Comparison of ENCODE assay signal across 25 mouse cellular contexts in the genomic region with DNA sequence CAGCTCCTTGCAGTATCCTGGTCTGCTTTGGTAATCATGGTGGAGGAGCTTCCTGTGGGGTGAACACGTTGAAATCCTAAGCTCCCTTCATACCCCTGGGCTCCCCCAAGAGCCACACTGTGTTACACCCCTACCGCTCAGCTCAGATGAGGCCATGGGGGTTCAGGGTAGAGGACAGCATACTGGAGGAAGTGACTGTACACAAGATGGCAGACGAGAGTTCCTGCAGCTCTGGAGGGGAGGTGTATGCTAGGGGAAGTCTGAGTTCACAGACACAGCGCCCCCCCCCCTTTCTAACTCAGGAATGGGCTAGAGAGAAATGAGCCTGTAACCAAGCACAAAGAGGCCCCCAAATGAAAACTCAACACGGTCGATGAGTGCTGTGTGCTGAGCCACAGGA.
DNase-seq lines count a peak whose midpoint lies in the region; ATAC-seq and TF ChIP-seq lines count a peak whose summit lies in the region.
"Had no signal": no experiment of that assay in that cellular context is flagged by ENCODE, and none has a peak within 500 bp of the region (broad histone marks: within the 10 kb centered on the region; RNA-seq: fewer than 3 reads in every experiment).

No protein-coding gene starts in this region.

- H3K27me3 ChIP-seq in spleen, adult 2 months (ENCODE audit: control insufficient read depth, insufficient read depth, low read length): no peaks in the 10 kb centered on the region
- H3K27me3 ChIP-seq in stomach, postnatal 0 days (ENCODE audit: control insufficient read depth, insufficient read depth, low read length): no peaks in the 10 kb centered on the region
- peaks cover 22% of the 10 kb centered on the region; the same call in 1 of the 2 replicates for H3K27me3 ChIP-seq in heart, embryonic 10.5 days (ENCODE audit: insufficient read depth, poor library complexity, severe bottlenecking)
- H3K27me3 ChIP-seq: heart, embryonic 15.5 days; hindbrain, embryonic 13.5 days; lung, embryonic 15.5 days; midbrain, embryonic 15.5 days had no signal

- H3K9ac ChIP-seq in stomach, postnatal 0 days (ENCODE audit: low read length): no peak overlapping the region
- H3K9ac ChIP-seq: forebrain, postnatal 0 days; heart, embryonic 15.5 days; hindbrain, embryonic 13.5 days; limb, embryonic 13.5 days; liver, embryonic 14.5 days; lung, embryonic 15.5 days; midbrain, embryonic 15.5 days had no signal

- H3K4me2 ChIP-seq in stomach, postnatal 0 days (replicated peaks; ENCODE audit: low read depth): no peak overlapping the region
- H3K4me2 ChIP-seq: heart, embryonic 15.5 days; hindbrain, embryonic 13.5 days; limb, embryonic 13.5 days; lung, embryonic 15.5 days; midbrain, embryonic 15.5 days had no signal

- no peak overlapping the region for H3K27ac ChIP-seq in spleen, adult 2 months (ENCODE audit: insufficient read depth, low read length)
- no peak overlapping the region for H3K27ac ChIP-seq in stomach, postnatal 0 days (replicated peaks)
- H3K27ac ChIP-seq in heart, embryonic 10.5 days: no peak overlapping the region
- H3K27ac ChIP-seq: heart, adult 2 months; heart, embryonic 15.5 days; hindbrain, embryonic 13.5 days; limb, embryonic 13.5 days; liver, embryonic 14.5 days; lung, embryonic 15.5 days; midbrain, embryonic 15.5 days had no signal

- peaks cover 10% of the 10 kb centered on the region; the same call in 1 of the 2 replicates for H3K4me1 ChIP-seq in spleen, adult 2 months (ENCODE audit: control insufficient read depth, insufficient read depth, insufficient read length)
- no peaks in the 10 kb centered on the region for H3K4me1 ChIP-seq in stomach, postnatal 0 days (replicated peaks; ENCODE audit: control insufficient read depth, insufficient read depth)
- peaks cover 14% of the 10 kb centered on the region; the same call in 1 of the 2 replicates for H3K4me1 ChIP-seq in heart, embryonic 10.5 days
- H3K4me1 ChIP-seq: hindbrain, embryonic 13.5 days; lung, embryonic 15.5 days; midbrain, embryonic 15.5 days had no signal

- no peak for TF ChIP-seq POLR2A in spleen, adult 2 months (IDR thresholded peaks at IDR 0.05; ENCODE audit: low read depth, low read length)

- peak; percentile 16 for ATAC-seq in activated CD4-positive, CD25-positive, alpha-beta regulatory T cell, adult 4 months
- ATAC-seq in stomach, postnatal 0 days (ENCODE audit: low FRiP score, low TSS enrichment): no peak
- ATAC-seq: forebrain, postnatal 0 days; inflammation-experienced regulatory T-cells, adult 6 months; midbrain, embryonic 15.5 days had no signal

- DNase-seq in spleen, adult 2 months (ENCODE audit: low read depth in 1 of 2, low spot score in 2 of 2): no peak
- DNase-seq in spleen, postnatal 14 days (ENCODE audit: low spot score in 2 of 2): no peak
- DNase-seq in stomach, postnatal 0 days (ENCODE audit: low spot score): no peak
- no peak for DNase-seq in adrenal gland, postnatal 10 days
- no peak for DNase-seq in adrenal gland, postnatal 36 days
- no peak for DNase-seq in heart, embryonic 10.5 days (ENCODE audit: low spot score)
- DNase-seq: B cell, adult 2 months; cerebellum, adult 8-10 months; forebrain, postnatal 0 days; gastrocnemius, postnatal 25 days; heart, adult 2 months; heart, postnatal 36 days; kidney, adult 18-20 months; kidney, postnatal 4 days; layer of hippocampus, adult 9-11 months; lung, postnatal 4 days had no signal

- no peak for TF ChIP-seq EP300 in stomach, postnatal 0 days (optimal IDR thresholded peaks at IDR 0.05)

- H3K36me3 ChIP-seq in spleen, adult 2 months (ENCODE audit: control insufficient read depth, insufficient read depth, low read length): no peaks in the 10 kb centered on the region
- H3K36me3 ChIP-seq in stomach, postnatal 0 days (ENCODE audit: control insufficient read depth, insufficient read depth, low read length): no peaks in the 10 kb centered on the region
- H3K36me3 ChIP-seq in heart, embryonic 10.5 days: no peaks in the 10 kb centered on the region
- H3K36me3 ChIP-seq: heart, embryonic 15.5 days; hindbrain, embryonic 13.5 days; limb, embryonic 13.5 days; lung, embryonic 15.5 days; midbrain, embryonic 15.5 days had no signal

- peak; percentile 11; the same call in 1 of the 2 replicates for TF ChIP-seq CTCF in spleen, adult 2 months (IDR thresholded peaks at IDR 0.05; ENCODE audit: extremely low read depth, insufficient read depth, insufficient read length, insufficient replicate concordance)
- peak; percentile 32 for TF ChIP-seq CTCF in stomach, postnatal 0 days (IDR thresholded peaks at IDR 0.05; ENCODE audit: low read depth)

- H3K9me3 ChIP-seq in stomach, postnatal 0 days (ENCODE audit: control insufficient read depth, low read length): no peaks in the 10 kb centered on the region
- no peaks in the 10 kb centered on the region for H3K9me3 ChIP-seq in heart, embryonic 10.5 days
- H3K9me3 ChIP-seq: heart, embryonic 15.5 days; hindbrain, embryonic 13.5 days; limb, embryonic 13.5 days; lung, embryonic 15.5 days; midbrain, embryonic 15.5 days had no signal

- WGBS in spleen, adult 2 months: 71% methylated on average over 6 of the region's 6 CpGs
- WGBS in stomach, postnatal 0 days: 79% methylated on average over 6 of the region's 6 CpGs
- WGBS in heart, embryonic 10.5 days: 79% methylated on average over 6 of the region's 6 CpGs

- H3K4me3 ChIP-seq in spleen, adult 2 months (ENCODE audit: extremely low read depth, insufficient read depth, insufficient read length): no peak overlapping the region
- no peak overlapping the region for H3K4me3 ChIP-seq in stomach, postnatal 0 days (ENCODE audit: low read depth, low read length)
- no peak overlapping the region for H3K4me3 ChIP-seq in heart, embryonic 10.5 days
- H3K4me3 ChIP-seq: heart, adult 2 months; heart, embryonic 15.5 days; hindbrain, embryonic 13.5 days; limb, embryonic 13.5 days; lung, embryonic 15.5 days; midbrain, embryonic 15.5 days; myocyte had no signal
